Mouse (Mus musculus): Measurements from ENCODE around the gene Med28.

DNA sequence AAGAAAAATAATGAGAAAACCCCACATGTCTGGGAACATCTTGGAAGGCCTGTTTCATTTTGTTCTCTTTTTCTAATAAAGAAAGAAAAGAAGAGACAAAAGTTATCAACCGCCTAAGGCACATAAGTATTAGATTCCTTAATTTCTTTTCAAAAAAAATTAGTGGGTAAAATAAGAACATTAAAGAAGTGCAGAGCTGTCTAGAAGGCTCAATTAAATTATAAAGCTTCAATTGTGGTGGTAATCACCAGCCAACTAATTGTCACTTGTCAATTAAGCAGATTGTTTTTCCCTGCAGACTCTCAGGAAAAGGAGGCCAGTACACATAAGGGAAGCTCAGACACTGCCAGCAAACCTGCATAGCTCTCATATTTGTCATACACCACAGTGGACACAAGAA, 45.8 kb downstream of the Med28 start:
- no peak for TF ChIP-seq GATA1 (IDR thresholded peaks at IDR 0.05; ENCODE audit: low read length)
- no peak for TF ChIP-seq TAL1 (IDR thresholded peaks at IDR 0.05; ENCODE audit: low read length)

Data from erythroblast, embryonic 14.5 days (primary cell).